Mouse (Mus musculus): Measurements from ENCODE around the gene Cyp2w1. TPM values are rescaled to one million over a fixed set of nuclear protein-coding genes. Genes with fewer than 3 reads are reported as not detected.

Cyp2w1 gene
- total and polyA plus RNA-seq, 3 experiments, result not detected

DNA sequence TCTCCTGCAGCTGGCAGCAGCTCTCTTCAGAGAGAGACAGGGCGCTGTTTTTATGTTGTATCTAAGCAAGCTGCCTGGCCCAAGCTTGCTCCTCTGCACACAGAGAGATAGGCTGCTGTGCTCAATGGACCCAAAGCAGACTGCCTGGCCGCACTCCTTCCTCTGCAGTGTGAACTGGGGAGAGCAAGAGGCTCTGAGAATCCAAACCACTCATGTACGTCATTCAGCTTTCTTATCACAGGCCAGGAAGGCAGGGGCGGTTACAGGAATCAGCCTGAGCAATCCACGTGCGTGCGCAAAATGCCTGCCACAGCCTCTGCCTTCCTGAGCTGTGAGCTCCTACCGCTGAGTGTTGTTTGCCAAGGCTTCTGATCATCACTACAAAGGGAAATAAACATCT lies 30.3 kb downstream of the Cyp2w1 start:
- Histone ChIP-seq H3K27ac (peak overlapping the region; percentile 99), H3K4me1 (ENCODE audit: control insufficient read depth, insufficient read depth, low read length) (peaks cover 57% of the 10 kb centered on the region), H3K9ac (ENCODE audit: low read depth, low read length) (peak overlapping the region; percentile 62), H3K4me3 (peak overlapping the region; percentile 100), H3K79me2 (replicated peaks; ENCODE audit: control insufficient read depth, insufficient read depth, low read length) (no peaks in the 10 kb centered on the region; the same call in 1 of the 2 replicates), H3K36me3 (ENCODE audit: control insufficient read depth, insufficient read depth, low read length) (peaks cover 2% of the 10 kb centered on the region; the same call in 1 of the 2 replicates), H3K27me3 (ENCODE audit: control insufficient read depth, insufficient read depth, low read length) (no peaks in the 10 kb centered on the region)
- TF ChIP-seq CTCF (IDR thresholded peaks at IDR 0.05) (no peak), POLR2A (IDR thresholded peaks at IDR 0.05; ENCODE audit: insufficient read depth, low read depth, low read length) (peak; percentile 98), EP300 (IDR thresholded peaks at IDR 0.05; ENCODE audit: insufficient read depth, low read depth, low read length) (peak; percentile 98)
- WGBS, result 6% methylated on average over 8 of the region's 8 CpGs
- peak; percentile 80 to 87 for DNase-seq
- intact Hi-C loops (cut with DNase I), result loop anchor here (10.0 kb wide), 1 partner anchor 412 kb away; the partner anchor contains the start of gene Mafk

DNA sequence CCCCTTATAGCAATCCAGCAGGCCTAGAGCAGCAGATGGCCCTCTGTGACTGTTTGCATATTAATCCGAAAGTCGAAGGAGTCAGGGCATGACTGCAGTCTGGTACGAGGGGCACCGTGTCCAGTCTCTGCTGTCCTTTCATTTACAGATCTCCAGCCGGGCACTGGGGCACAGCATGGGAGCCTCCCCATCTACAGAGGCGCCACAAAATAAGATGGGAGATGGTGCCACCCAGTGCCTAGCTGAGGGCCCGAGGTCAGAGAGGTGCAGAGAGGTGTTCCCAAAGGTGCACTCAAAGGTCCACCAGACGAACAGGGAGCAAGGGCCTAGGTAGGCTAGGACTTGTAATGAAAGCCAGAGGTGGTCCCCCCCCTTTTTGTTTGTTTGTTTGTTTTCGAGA lies 30.8 kb downstream of the Cyp2w1 start:
- H3K4me3 ChIP-seq, result peak overlapping the region; percentile 100
- peak overlapping the region; percentile 99 for H3K27ac ChIP-seq
- H3K4me1 ChIP-seq (ENCODE audit: control insufficient read depth, insufficient read depth, low read length), result peaks cover 56% of the 10 kb centered on the region
- DNase-seq, result no peak
- TF ChIP-seq CTCF (IDR thresholded peaks at IDR 0.05) (no peak), POLR2A (IDR thresholded peaks at IDR 0.05; ENCODE audit: insufficient read depth, low read depth, low read length) (no peak), EP300 (IDR thresholded peaks at IDR 0.05; ENCODE audit: insufficient read depth, low read depth, low read length) (no peak)
- peak overlapping the region; percentile 62 for H3K9ac ChIP-seq (ENCODE audit: low read depth, low read length)
- intact Hi-C loops (cut with DNase I), result loop anchor here (10.0 kb wide), 1 partner anchor 412 kb away; the partner anchor contains the start of gene Mafk
- no peaks in the 10 kb centered on the region; the same call in 1 of the 2 replicates for H3K79me2 ChIP-seq (replicated peaks; ENCODE audit: control insufficient read depth, insufficient read depth, low read length)
- H3K27me3 ChIP-seq (ENCODE audit: control insufficient read depth, insufficient read depth, low read length), result no peaks in the 10 kb centered on the region
- peaks cover 2% of the 10 kb centered on the region; the same call in 1 of the 2 replicates for H3K36me3 ChIP-seq (ENCODE audit: control insufficient read depth, insufficient read depth, low read length)
- 47% methylated on average over 9 of the region's 9 CpGs for WGBS

- Histone ChIP-seq H3K27me3 (ENCODE audit: control insufficient read depth, insufficient read depth, low read length) (no peaks in the 10 kb centered on the region), H3K9ac (ENCODE audit: low read depth, low read length) (peak overlapping the region; percentile 21), H3K36me3 (ENCODE audit: control insufficient read depth, insufficient read depth, low read length) (peaks cover 7% of the 10 kb centered on the region; the same call in 1 of the 2 replicates), H3K79me2 (replicated peaks; ENCODE audit: control insufficient read depth, insufficient read depth, low read length) (no peaks in the 10 kb centered on the region; the same call in 1 of the 2 replicates), H3K4me1 (ENCODE audit: control insufficient read depth, insufficient read depth, low read length) (peaks cover 59% of the 10 kb centered on the region), H3K4me3 (no peak overlapping the region; the same call in 1 of the 2 replicates), H3K27ac (peak overlapping the region; percentile 90)
- intact Hi-C loops (cut with DNase I), result loop anchor here (10.0 kb wide), 1 partner anchor 410 kb away; the partner anchor contains the start of gene Mafk
- DNase-seq, result peak; percentile 67 to 72
- 7% methylated on average over 10 of the region's 10 CpGs for WGBS
- TF ChIP-seq EP300 (IDR thresholded peaks at IDR 0.05; ENCODE audit: insufficient read depth, low read depth, low read length) (peak; percentile 88), CTCF (IDR thresholded peaks at IDR 0.05) (0 out of 2 replicates have a peak, but pooled peaks have one; percentile 8), POLR2A (IDR thresholded peaks at IDR 0.05; ENCODE audit: insufficient read depth, low read depth, low read length) (peak; percentile 38; the same call in 1 of the 2 replicates)
Observed at GRCm38 (mm10) chr5:139384531-139384930, 32.1 kb downstream of the Cyp2w1 start.

- intact Hi-C loops (cut with DNase I), result loop anchor here (10.0 kb wide), 1 partner anchor 409 kb away; the partner anchor contains the start of gene Mafk
- DNase-seq, result peak in 1 of 2 experiments; percentile 20
- TF ChIP-seq EP300 (IDR thresholded peaks at IDR 0.05; ENCODE audit: insufficient read depth, low read depth, low read length) (no peak), CTCF (IDR thresholded peaks at IDR 0.05) (no peak), POLR2A (IDR thresholded peaks at IDR 0.05; ENCODE audit: insufficient read depth, low read depth, low read length) (no peak)
- Histone ChIP-seq H3K27ac (peak overlapping the region; percentile 90), H3K36me3 (ENCODE audit: control insufficient read depth, insufficient read depth, low read length) (peaks cover 7% of the 10 kb centered on the region; the same call in 1 of the 2 replicates), H3K79me2 (replicated peaks; ENCODE audit: control insufficient read depth, insufficient read depth, low read length) (no peaks in the 10 kb centered on the region; the same call in 1 of the 2 replicates), H3K27me3 (ENCODE audit: control insufficient read depth, insufficient read depth, low read length) (no peaks in the 10 kb centered on the region), H3K4me1 (ENCODE audit: control insufficient read depth, insufficient read depth, low read length) (peaks cover 62% of the 10 kb centered on the region), H3K9ac (ENCODE audit: low read depth, low read length) (no peak overlapping the region), H3K4me3 (no peak overlapping the region)
- WGBS, result 60% methylated on average over 5 of the region's 5 CpGs
Observed at GRCm38 (mm10) chr5:139386047-139386446, 33.6 kb downstream of the Cyp2w1 start.

- H3K79me2 ChIP-seq (replicated peaks; ENCODE audit: control insufficient read depth, insufficient read depth, low read length), result peaks cover 1% of the 10 kb centered on the region; the same call in 1 of the 2 replicates
- WGBS, result 58% methylated on average over 10 of the region's 10 CpGs
- H3K4me3 ChIP-seq, result no peak overlapping the region
- TF ChIP-seq CTCF (IDR thresholded peaks at IDR 0.05) (no peak), POLR2A (IDR thresholded peaks at IDR 0.05; ENCODE audit: insufficient read depth, low read depth, low read length) (no peak), EP300 (IDR thresholded peaks at IDR 0.05; ENCODE audit: insufficient read depth, low read depth, low read length) (no peak)
- peaks cover 70% of the 10 kb centered on the region for H3K4me1 ChIP-seq (ENCODE audit: control insufficient read depth, insufficient read depth, low read length)
- intact Hi-C loops (cut with DNase I), result loop anchor here (10.0 kb wide), 1 partner anchor 407 kb away; the partner anchor contains the start of gene Mafk
- peak overlapping the region; percentile 91 for H3K27ac ChIP-seq
- H3K9ac ChIP-seq (ENCODE audit: low read depth, low read length), result no peak overlapping the region
- no peak for DNase-seq
- H3K27me3 ChIP-seq (ENCODE audit: control insufficient read depth, insufficient read depth, low read length), result no peaks in the 10 kb centered on the region
- H3K36me3 ChIP-seq (ENCODE audit: control insufficient read depth, insufficient read depth, low read length), result peaks cover 7% of the 10 kb centered on the region; the same call in 1 of the 2 replicates
Observed at GRCm38 (mm10) chr5:139387329-139388194, 35.1 kb downstream of the Cyp2w1 start.

All from heart, adult 2 months (tissue).